Mouse (Mus musculus): ENCODE data around the gene Serpinb6c. TPM values are rescaled to one million over a fixed set of nuclear protein-coding genes. Genes with fewer than 3 reads are reported as not detected.

Serpinb6c gene
- polyA plus RNA-seq, 1 experiment from 2014 or later = not detected

DNA sequence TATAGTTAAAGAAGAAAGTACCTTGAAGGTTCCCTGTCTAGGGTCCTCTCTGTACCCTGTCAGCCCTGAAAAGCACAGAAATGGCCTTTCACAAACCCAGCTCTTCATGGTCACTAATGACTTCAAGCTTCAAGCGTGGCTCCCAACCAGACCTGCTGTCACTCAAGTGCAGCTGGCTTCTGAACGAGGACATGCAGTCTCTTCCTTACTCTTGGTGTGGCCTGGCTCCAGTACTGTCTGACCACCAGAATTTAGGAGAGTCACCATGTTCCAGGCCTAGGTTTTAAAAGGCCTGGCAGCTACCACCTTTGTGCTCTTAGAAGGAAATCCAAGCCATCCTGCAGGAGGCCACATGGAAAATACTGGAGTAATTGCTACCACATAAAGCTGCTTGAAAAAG, 24.8 kb upstream of the Serpinb6c start:
- Histone ChIP-seq H3K4me2 (no peak overlapping the region), H3K27ac (replicated peaks) (no peak overlapping the region), H3K4me3 (no peak overlapping the region), H3K36me3 (peaks cover 34% of the 10 kb centered on the region), H3K9ac (no peak overlapping the region), H3K27me3 (replicated peaks) (no peaks in the 10 kb centered on the region), H3K9me3 (no peaks in the 10 kb centered on the region), H3K4me1 (peaks cover 10% of the 10 kb centered on the region)
- 74% methylated on average over 2 of the region's 2 CpGs for WGBS
- no peak for ATAC-seq (ENCODE audit: extremely low read depth, insufficient number of reproducible peaks, low FRiP score, low TSS enrichment)

DNA sequence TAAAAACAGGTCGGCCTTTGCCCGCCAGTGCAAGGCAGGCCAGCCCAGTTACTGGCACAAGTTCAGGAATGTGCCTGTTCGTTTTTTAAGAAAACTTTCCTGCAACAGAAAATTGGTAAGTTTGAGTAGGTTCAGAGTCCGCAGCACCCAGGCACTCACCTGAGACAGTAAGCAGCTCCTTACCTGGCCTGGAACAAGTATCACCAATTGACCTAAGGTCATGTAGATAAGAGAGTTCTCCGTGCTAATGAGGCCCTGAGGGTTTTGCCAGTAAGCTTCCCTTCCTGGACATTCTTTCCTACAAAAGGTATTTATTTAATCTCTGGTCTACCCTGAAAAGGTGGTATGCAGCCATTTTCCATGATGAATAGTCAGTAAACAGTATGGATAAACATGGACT, 16.2 kb upstream of the Serpinb6c start:
- Histone ChIP-seq H3K27ac (replicated peaks) (no peak overlapping the region), H3K27me3 (replicated peaks) (no peaks in the 10 kb centered on the region), H3K36me3 (peaks cover 81% of the 10 kb centered on the region), H3K4me2 (no peak overlapping the region), H3K9ac (no peak overlapping the region), H3K4me3 (no peak overlapping the region), H3K4me1 (no peaks in the 10 kb centered on the region), H3K9me3 (no peaks in the 10 kb centered on the region)
- no peak for ATAC-seq (ENCODE audit: extremely low read depth, insufficient number of reproducible peaks, low FRiP score, low TSS enrichment)
- 55% methylated on average over 5 of the region's 5 CpGs for WGBS

DNA sequence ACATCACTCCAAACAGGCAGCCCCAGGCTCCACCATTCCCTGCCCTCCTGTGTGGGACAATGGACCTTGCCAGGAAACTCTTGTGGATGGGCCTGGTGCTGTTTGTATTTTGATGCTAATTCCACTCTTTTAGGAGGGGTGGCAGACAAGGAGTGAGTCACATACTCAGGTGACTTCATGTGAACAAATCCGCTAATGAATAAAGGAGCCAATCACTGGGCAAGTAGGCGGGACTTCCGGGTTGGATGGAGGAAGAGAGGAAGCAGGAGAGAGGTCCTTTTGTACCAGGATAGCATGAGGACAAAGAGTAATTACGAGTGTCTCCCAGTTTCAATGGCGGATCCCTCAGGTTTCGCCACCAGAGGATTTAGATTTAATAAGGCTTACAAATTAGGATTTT, 15.5 kb upstream of the Serpinb6c start:
- WGBS = 86% methylated on average over 6 of the region's 6 CpGs
- no peak for ATAC-seq (ENCODE audit: extremely low read depth, insufficient number of reproducible peaks, low FRiP score, low TSS enrichment)
- Histone ChIP-seq H3K9me3 (no peaks in the 10 kb centered on the region), H3K4me1 (no peaks in the 10 kb centered on the region), H3K27ac (replicated peaks) (no peak overlapping the region), H3K4me3 (no peak overlapping the region), H3K9ac (no peak overlapping the region), H3K4me2 (no peak overlapping the region), H3K27me3 (replicated peaks) (no peaks in the 10 kb centered on the region), H3K36me3 (peaks cover 79% of the 10 kb centered on the region)

DNA sequence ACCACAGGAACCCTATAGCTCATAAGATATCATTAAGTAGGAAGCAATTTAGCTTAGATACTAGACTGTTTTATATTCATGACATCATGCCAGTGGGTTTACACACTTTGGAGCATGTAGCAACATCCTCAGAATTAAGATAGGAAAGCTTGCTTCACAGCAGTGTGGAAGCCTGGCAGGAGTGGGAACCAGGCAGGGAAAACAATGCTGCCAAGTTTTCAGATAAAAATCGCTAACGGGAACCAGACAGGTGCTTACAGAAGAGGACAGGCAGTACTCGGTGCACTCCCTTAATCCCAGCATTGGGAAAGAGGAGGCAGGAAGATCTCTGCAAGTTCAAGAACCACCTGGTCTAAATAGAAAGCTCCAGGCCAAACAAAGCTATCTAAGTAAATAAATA, 1.3 kb upstream of the Serpinb6c start:
- H3K9ac ChIP-seq = no peak overlapping the region
- H3K36me3 ChIP-seq = no peaks in the 10 kb centered on the region
- no peak overlapping the region for H3K4me3 ChIP-seq
- WGBS = 47% methylated on average over 3 of the region's 3 CpGs
- H3K27me3 ChIP-seq (replicated peaks) = no peaks in the 10 kb centered on the region
- no peak overlapping the region for H3K4me2 ChIP-seq
- no peak overlapping the region for H3K27ac ChIP-seq (replicated peaks)
- no peaks in the 10 kb centered on the region for H3K9me3 ChIP-seq
- no peaks in the 10 kb centered on the region for H3K4me1 ChIP-seq
- ATAC-seq (ENCODE audit: extremely low read depth, insufficient number of reproducible peaks, low FRiP score, low TSS enrichment) = no peak

DNA sequence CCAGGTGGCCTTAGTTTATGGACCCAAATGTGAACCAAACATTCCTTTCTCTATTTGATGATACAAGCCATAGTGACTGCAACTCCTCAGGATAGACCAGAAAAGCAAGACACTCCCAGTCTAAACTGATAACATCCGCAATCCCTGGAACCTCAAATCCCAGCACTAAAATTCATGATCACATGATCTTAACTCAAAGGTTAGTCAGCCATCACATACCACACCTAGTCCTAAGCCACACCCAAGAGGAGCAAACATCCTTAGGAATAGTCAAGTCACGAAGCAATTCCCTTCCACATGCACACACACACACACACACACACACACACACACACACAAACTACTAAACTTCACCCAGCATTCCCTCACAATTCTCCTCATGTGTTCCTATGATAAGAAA, 2.2 kb downstream of the Serpinb6c start:
- H3K36me3 ChIP-seq = no peaks in the 10 kb centered on the region
- WGBS = 81% methylated on average over 2 of the region's 2 CpGs
- H3K4me3 ChIP-seq = no peak overlapping the region
- H3K27ac ChIP-seq (replicated peaks) = no peak overlapping the region
- no peak overlapping the region for H3K9ac ChIP-seq
- no peaks in the 10 kb centered on the region for H3K27me3 ChIP-seq (replicated peaks)
- H3K4me2 ChIP-seq = no peak overlapping the region
- no peaks in the 10 kb centered on the region for H3K9me3 ChIP-seq
- no peak for ATAC-seq (ENCODE audit: extremely low read depth, insufficient number of reproducible peaks, low FRiP score, low TSS enrichment)
- H3K4me1 ChIP-seq = no peaks in the 10 kb centered on the region

DNA sequence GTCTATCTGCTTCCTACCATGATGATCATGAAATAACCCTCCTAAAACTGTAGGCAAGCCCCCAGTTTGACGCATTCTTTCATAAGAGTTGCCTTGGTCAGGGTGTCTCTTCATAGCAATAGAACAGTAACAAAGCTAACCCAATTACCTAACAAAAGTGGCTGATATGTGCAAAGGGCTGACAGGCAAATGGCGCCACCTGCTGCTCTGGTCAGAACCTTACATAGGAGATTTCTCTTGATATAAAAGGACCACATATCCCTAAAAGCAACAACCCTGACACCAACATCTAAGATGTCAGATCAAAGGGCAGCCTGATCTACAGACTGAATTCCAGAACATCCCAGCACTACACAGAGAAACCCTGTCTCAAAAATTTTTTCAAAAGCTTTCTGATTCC, 11.3 kb downstream of the Serpinb6c start:
- Histone ChIP-seq H3K4me1 (no peaks in the 10 kb centered on the region), H3K9me3 (no peaks in the 10 kb centered on the region), H3K4me3 (no peak overlapping the region), H3K9ac (no peak overlapping the region), H3K27me3 (replicated peaks) (no peaks in the 10 kb centered on the region), H3K36me3 (no peaks in the 10 kb centered on the region), H3K4me2 (no peak overlapping the region), H3K27ac (replicated peaks) (no peak overlapping the region)
- 39% methylated on average over 2 of the region's 2 CpGs for WGBS
- no peak for ATAC-seq (ENCODE audit: extremely low read depth, insufficient number of reproducible peaks, low FRiP score, low TSS enrichment)

DNA sequence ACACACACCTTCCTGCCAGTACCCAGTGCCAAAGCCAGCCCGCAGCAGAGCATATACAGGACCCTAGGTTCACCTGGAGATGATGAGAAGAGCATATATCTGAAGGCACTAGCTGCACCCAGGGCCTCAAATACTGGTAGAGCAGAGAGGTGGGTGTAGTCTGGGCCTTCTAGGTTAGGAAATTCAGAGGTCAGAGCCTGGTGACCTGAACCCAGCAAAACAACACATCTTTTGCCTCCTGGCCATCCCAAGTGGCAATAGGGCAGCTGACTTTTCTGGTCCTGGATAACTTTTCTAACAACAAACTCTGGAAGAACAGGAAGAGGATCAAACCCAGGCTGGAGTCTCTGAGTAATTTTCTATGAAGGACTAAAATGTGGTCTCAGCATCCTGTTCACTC, 62.2 kb downstream of the Serpinb6c start, which contains the start of gene Serpinb6e:
Gene Serpinb6e (minus strand): TSS at position 101 of the 400 bp plus-strand sequence.
- Histone ChIP-seq H3K36me3 (no peaks in the 10 kb centered on the region), H3K4me1 (no peaks in the 10 kb centered on the region), H3K9me3 (no peaks in the 10 kb centered on the region), H3K27me3 (replicated peaks) (no peaks in the 10 kb centered on the region), H3K9ac (no peak within 1 kb of the TSS), H3K4me2 (no peak within 1 kb of the TSS), H3K4me3 (no peak within 1 kb of the TSS), H3K27ac (replicated peaks) (no peak within 1 kb of the TSS)
- no peak for ATAC-seq (ENCODE audit: extremely low read depth, insufficient number of reproducible peaks, low FRiP score, low TSS enrichment)
- WGBS = 33% methylated on average over 1 of the region's 1 CpGs

DNA sequence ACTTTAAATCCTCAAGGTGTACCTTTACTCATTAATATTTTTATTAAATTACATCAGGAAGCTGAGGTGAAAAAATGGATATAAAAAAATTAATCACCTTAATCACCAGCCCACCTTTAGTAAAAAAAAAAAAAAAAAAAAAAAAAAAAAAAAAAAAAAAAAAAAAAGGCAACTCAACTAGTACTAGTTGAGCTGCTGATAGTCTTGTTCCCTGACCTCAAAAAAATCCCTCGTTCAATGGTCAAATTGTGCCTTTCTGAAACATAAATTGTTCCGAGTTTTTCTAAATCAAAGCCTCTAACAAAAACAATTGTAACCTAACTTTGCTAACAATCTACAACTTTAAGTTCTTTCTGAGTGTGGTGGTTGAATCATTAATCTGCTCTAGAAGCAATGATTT, 74.8 kb downstream of the Serpinb6c start:
- Histone ChIP-seq H3K27me3 (replicated peaks) (no peaks in the 10 kb centered on the region), H3K9ac (no peak overlapping the region), H3K36me3 (no peaks in the 10 kb centered on the region), H3K9me3 (no peaks in the 10 kb centered on the region), H3K27ac (replicated peaks) (no peak overlapping the region), H3K4me1 (no peaks in the 10 kb centered on the region), H3K4me2 (no peak overlapping the region), H3K4me3 (no peak overlapping the region)
- 55% methylated on average over 2 of the region's 2 CpGs for WGBS
- no peak for ATAC-seq (ENCODE audit: extremely low read depth, insufficient number of reproducible peaks, low FRiP score, low TSS enrichment)

Other genes starting within 250 kb of the Serpinb6c start
- gene Serpinb6d, start 244.3 kb downstream of the Serpinb6c start, polyA plus RNA-seq (2015; fragmentation: Nextera tagmentation; extraction: Ambion mirVana) = not detected in 2 replicates
- not detected in 2 replicates for gene Serpinb6e, start 62.3 kb downstream of the Serpinb6c start, polyA plus RNA-seq (2015; fragmentation: Nextera tagmentation; extraction: Ambion mirVana)
- gene Nqo2, start 59.0 kb upstream of the Serpinb6c start, polyA plus RNA-seq (2015; fragmentation: Nextera tagmentation; extraction: Ambion mirVana) = 23.7 and 29.7 TPM in 2 replicates
- 8.5 and 9.2 TPM in 2 replicates for gene Ripk1, start 96.7 kb upstream of the Serpinb6c start, polyA plus RNA-seq (2015; fragmentation: Nextera tagmentation; extraction: Ambion mirVana)
- gene Serpinb6a, start 97.1 kb upstream of the Serpinb6c start, polyA plus RNA-seq (2015; fragmentation: Nextera tagmentation; extraction: Ambion mirVana) = 47.7 and 52.0 TPM in 2 replicates
- 39.9 and 46.4 TPM in 2 replicates for gene Bphl, start 131.9 kb upstream of the Serpinb6c start, polyA plus RNA-seq (2015; fragmentation: Nextera tagmentation; extraction: Ambion mirVana)
- gene Tubb2a, start 172.3 kb upstream of the Serpinb6c start, polyA plus RNA-seq (2015; fragmentation: Nextera tagmentation; extraction: Ambion mirVana) = 140 and 144 TPM in 2 replicates
- 36.7 and 40.0 TPM in 2 replicates for gene Tubb2b, start 224.8 kb upstream of the Serpinb6c start, polyA plus RNA-seq (2015; fragmentation: Nextera tagmentation; extraction: Ambion mirVana)